Comparison of ENCODE assay signal across 8 mouse cellular contexts in genomic region chr4:106908950-106909751, GRCm38 (mm10). TPM values are rescaled to one million over a fixed set of nuclear protein-coding genes. Genes with fewer than 3 reads are reported as not detected.
DNase-seq lines count a peak whose midpoint lies in the region; ATAC-seq and TF ChIP-seq lines count a peak whose summit lies in the region.

No protein-coding gene starts in this region.

- 7% methylated on average over 10 of the region's 10 CpGs for WGBS in hindbrain, embryonic 14.5 days
- 19% methylated on average over 10 of the region's 10 CpGs for WGBS in liver, adult 2 months

- TF ChIP-seq POLR2A in liver, adult 2 months (IDR thresholded peaks at IDR 0.05; ENCODE audit: extremely low read depth, insufficient read depth, low read length): no peak
- no peak for TF ChIP-seq POLR2A in myocyte (IDR thresholded peaks at IDR 0.05; ENCODE audit: insufficient read length, low read depth)

- peak overlapping the region; percentile 76 for H3K4me3 ChIP-seq in hindbrain, embryonic 14.5 days (replicated peaks; ENCODE audit: low read length)
- no peak overlapping the region for H3K4me3 ChIP-seq in liver, adult 2 months (ENCODE audit: insufficient read depth, low read depth, low read length)
- H3K4me3 ChIP-seq in myocyte: peak overlapping the region; percentile 31

- no peak for TF ChIP-seq CTCF in liver, adult 2 months (IDR thresholded peaks at IDR 0.05; ENCODE audit: low read depth, low read length)

- H3K27me3 ChIP-seq in hindbrain, embryonic 14.5 days (ENCODE audit: control insufficient read depth, insufficient read depth, low read length): no peaks in the 10 kb centered on the region
- no peaks in the 10 kb centered on the region for H3K27me3 ChIP-seq in liver, adult 2 months (ENCODE audit: control insufficient read depth, insufficient read depth, low read length)
- no peaks in the 10 kb centered on the region for H3K27me3 ChIP-seq in myocyte (ENCODE audit: control insufficient read depth, insufficient read depth, insufficient read length)

- H3K4me1 ChIP-seq in hindbrain, embryonic 14.5 days (replicated peaks; ENCODE audit: control insufficient read depth, insufficient read depth, low read length): peaks cover 38% of the 10 kb centered on the region
- H3K4me1 ChIP-seq in liver, adult 2 months (ENCODE audit: control insufficient read depth, insufficient read depth, low read length): peaks cover 16% of the 10 kb centered on the region; the same call in 1 of the 2 replicates

- H3K9me3 ChIP-seq in hindbrain, embryonic 14.5 days (ENCODE audit: control insufficient read depth, low read length): no peaks in the 10 kb centered on the region

- ATAC-seq in hindbrain, embryonic 14.5 days (ENCODE audit: low FRiP score): peak; percentile 21; the same call in 1 of the 2 replicates

- H3K4me2 ChIP-seq in hindbrain, embryonic 14.5 days (replicated peaks): peak overlapping the region; percentile 66
- peak overlapping the region; percentile 97 for H3K4me2 ChIP-seq in myocyte (ENCODE audit: low read depth)

- DNase-seq in Muller cell, postnatal 12 days (ENCODE audit: inconsistent ontology term): peak; percentile 94
- peak; percentile 72 for DNase-seq in cerebellum, adult 9-10 months
- peak; percentile 66 for DNase-seq in gastrocnemius, adult 18-20 months (ENCODE audit: low spot score)
- DNase-seq in hindbrain, embryonic 14.5 days (ENCODE audit: low spot score): peak; percentile 50
- DNase-seq in liver, adult 2 months (ENCODE audit: extremely low read depth, low read depth, low spot score): no peak
- peak; percentile 61 for DNase-seq in thymus, postnatal 0 days (ENCODE audit: low spot score)
- no peak for DNase-seq in layer of hippocampus, postnatal 36 days

- H3K9ac ChIP-seq in hindbrain, embryonic 14.5 days: peak overlapping the region; percentile 54
- H3K9ac ChIP-seq in liver, adult 2 months (ENCODE audit: low read depth, low read length): peak overlapping the region; percentile 53

- peak overlapping the region; percentile 100 for H3K27ac ChIP-seq in hindbrain, embryonic 14.5 days
- peak overlapping the region; percentile 83 for H3K27ac ChIP-seq in liver, adult 2 months (replicated peaks; ENCODE audit: insufficient read depth, low read depth, low read length)

- peaks cover 17% of the 10 kb centered on the region for H3K79me2 ChIP-seq in liver, adult 2 months (ENCODE audit: control insufficient read depth, insufficient read depth, low read length)
- peaks cover 20% of the 10 kb centered on the region for H3K79me2 ChIP-seq in myocyte (ENCODE audit: control insufficient read depth, insufficient read depth)

- no peak overlapping the region for H3ac ChIP-seq in myocyte (ENCODE audit: control insufficient read depth, insufficient read length)

- peaks cover 8% of the 10 kb centered on the region; the same call in 1 of the 2 replicates for H3K36me3 ChIP-seq in hindbrain, embryonic 14.5 days (replicated peaks; ENCODE audit: control insufficient read depth, insufficient read depth)
- no peaks in the 10 kb centered on the region for H3K36me3 ChIP-seq in liver, adult 2 months (ENCODE audit: control insufficient read depth, insufficient read depth, low read length)
- H3K36me3 ChIP-seq in myocyte (ENCODE audit: control insufficient read depth, insufficient read depth): no peaks in the 10 kb centered on the region

TF ChIP-seq in myocyte, 11 proteins besides CTCF, POLR2A, EP300 and RAD21:
- TF ChIP-seq MYOD1 (IDR thresholded peaks at IDR 0.05; ENCODE audit: control insufficient read depth in 1 of 3, insufficient read length in 2 of 3, low read depth in 2 of 3): no peak
- TF ChIP-seq TCF3 (IDR thresholded peaks at IDR 0.05; ENCODE audit: insufficient read length, low read depth): no peak
- no peak for TF ChIP-seq USF1 (IDR thresholded peaks at IDR 0.05; ENCODE audit: low read depth)
- no peak for TF ChIP-seq MYOG (IDR thresholded peaks at IDR 0.05; ENCODE audit: control insufficient read depth in 1 of 3, insufficient read depth in 1 of 3, insufficient read length in 2 of 3, low read depth in 2 of 3)
- TF ChIP-seq CEBPB (IDR thresholded peaks at IDR 0.05; ENCODE audit: insufficient read depth, poor library complexity, severe bottlenecking): no peak
- no peak for TF ChIP-seq MAX (IDR thresholded peaks at IDR 0.05; ENCODE audit: low read depth)
- TF ChIP-seq POLR2AphosphoS2 (IDR thresholded peaks at IDR 0.05; ENCODE audit: insufficient read length, low read depth): no peak
- no peak for TF ChIP-seq TCF12 (IDR thresholded peaks at IDR 0.05; ENCODE audit: insufficient read depth, poor library complexity, severe bottlenecking)
- no peak for TF ChIP-seq E2F4 (IDR thresholded peaks at IDR 0.05; ENCODE audit: insufficient read depth)
- no peak for TF ChIP-seq REST (IDR thresholded peaks at IDR 0.05; ENCODE audit: insufficient read depth, insufficient read length)
- TF ChIP-seq SRF (IDR thresholded peaks at IDR 0.05; ENCODE audit: control insufficient read depth, insufficient read length, low read depth): no peak

RNA-seq across cellular contexts. Expression of gene Ssbp3, which starts 1.4 kb away (rescaled TPM):
- 10 to 100 TPM; 20.5 to 25.5 TPM for total RNA-seq in gastrocnemius, adult 18-20 months (2021)
- 93.0 and 100 TPM in 2 replicates for polyA plus RNA-seq in hindbrain, embryonic 14.5 days (2014; fragmentation: Nextera tagmentation; extraction: Ambion mirVana)
- total RNA-seq in liver, adult 2 months (2014; rRNA removed): 12.9 and 19.8 TPM in 2 replicates
- 32.8 and 36.7 TPM in 2 replicates for polyA plus RNA-seq in liver, adult 2 months (2012; rRNA removed)
- polyA plus RNA-seq in myocyte (2012; fragmentation: generic; extraction: Trizol): 59.4 TPM
- 93.6 and 106 TPM in 2 replicates for polyA plus RNA-seq in thymus, postnatal 0 days (2015; fragmentation: Nextera tagmentation; extraction: Ambion mirVana)
- total RNA-seq in layer of hippocampus, postnatal 36 days (2021): 100 to 1,000 TPM; 144 to 163 TPM

Comparison
In these comparisons a context has a peak if more than half of its experiments do, and no peak if none do; other contexts are left out.
1. DNase-seq: peak in Muller cell, postnatal 12 days (single experiment), cerebellum, adult 9-10 months (single experiment), gastrocnemius, adult 18-20 months (single experiment), hindbrain, embryonic 14.5 days (single experiment) and thymus, postnatal 0 days (single experiment); none in liver, adult 2 months (single experiment) and layer of hippocampus, postnatal 36 days (0 of 2).